Mouse (Mus musculus) erythroblast, embryonic 14.5 days (primary cell): ENCODE results near the gene Acvrl1.

Experiments used
- GATA1 ChIP-seq: IDR thresholded peaks from 2 replicates; pipeline ENCODE4 v1.6.1; 2012; ENCODE audit warnings: low read length, inconsistent platforms, mixed read lengths
- TAL1 ChIP-seq: IDR thresholded peaks from 3 replicates; pipeline ENCODE4 v1.6.1; 2012; ENCODE audit warnings: low read length, inconsistent platforms, mixed read lengths

GRCm38 (mm10) chr15:101148604-101149003 is 20.3 kb downstream of the Acvrl1 start:
- TF ChIP-seq GATA1: no peak
- no peak for TF ChIP-seq TAL1
